Mouse (Mus musculus) MEL (cell line): Measurements from ENCODE around the gene Ppp1r27. TPM values are rescaled to one million over a fixed set of nuclear protein-coding genes. Genes with fewer than 3 reads are reported as not detected.

Experiments used
- DNase-seq: peaks from one replicate; pipeline ENCODE4 v3.0.0; 2011; ENCODE audit warnings: low read depth, low spot score
- H3K27ac ChIP-seq: 2 replicates; pipeline ENCODE4 v1.5.1; 2012; ENCODE audit warnings: low read depth, mild to moderate bottlenecking, control low read depth, low read length, moderate library complexity; ENCODE audit not compliant: control insufficient read depth
- H3K27me3 ChIP-seq, 2 experiments: fragments of 150-350 bp in 1 of 2; sonication (generic) in 1 of 2; 2 replicates each; pipeline ENCODE4 v1.6.1; 2012; ENCODE audit warnings: low read length in 2 of 2, mild to moderate bottlenecking in 2 of 2, improper control_type of control experiment in 1 of 2, moderate library complexity in 1 of 2; ENCODE audit not compliant: insufficient read depth in 2 of 2, control insufficient read depth in 1 of 2
- H3K36me3 ChIP-seq, 2 experiments: 2 replicates each; pipeline ENCODE4 v1.6.1; 2012 to 2014; ENCODE audit warnings: low read length in 2 of 2, improper control_type of control experiment in 1 of 2, inconsistent platforms in 1 of 2, mild to moderate bottlenecking in 1 of 2; ENCODE audit not compliant: insufficient read depth in 2 of 2, control insufficient read depth in 1 of 2
- H3K4me1 ChIP-seq, 2 experiments: fragments of 150-350 bp in 1 of 2; sonication (generic) in 1 of 2; 2 replicates each; pipeline ENCODE4 v1.6.1; 2012; ENCODE audit warnings: low read length in 2 of 2, improper control_type of control experiment in 1 of 2, mild to moderate bottlenecking in 1 of 2; ENCODE audit not compliant: insufficient read depth in 2 of 2, control insufficient read depth in 1 of 2
- H3K4me3 ChIP-seq, 2 experiments: fragments of 150-350 bp in 1 of 2; sonication (generic) in 1 of 2; 2 replicates each; pipeline ENCODE4 v1.5.1; 2012; ENCODE audit warnings: low read depth in 2 of 2, low read length in 2 of 2, mild to moderate bottlenecking in 2 of 2, moderate library complexity in 2 of 2, control low read depth in 1 of 2, improper control_type of control experiment in 1 of 2; ENCODE audit not compliant: control insufficient read depth in 1 of 2, insufficient read depth in 1 of 2
- H3K79me2 ChIP-seq: 2 replicates; pipeline ENCODE4 v1.6.1; 2012; ENCODE audit warnings: mild to moderate bottlenecking, low read length, moderate library complexity; ENCODE audit not compliant: control insufficient read depth, poor library complexity, insufficient read depth
- H3K9ac ChIP-seq: 2 replicates; pipeline ENCODE4 v1.6.1; 2012; ENCODE audit warnings: low read depth, mild to moderate bottlenecking, control low read depth, low read length, moderate library complexity; ENCODE audit not compliant: control insufficient read depth, poor library complexity, severe bottlenecking
- H3K9me3 ChIP-seq: fragments of 150-350 bp; sonication (generic); replicated peaks from 2 replicates; pipeline ENCODE4 v1.6.1; 2012; ENCODE audit warnings: mild to moderate bottlenecking, low read length, improper control_type of control experiment, moderate library complexity; ENCODE audit not compliant: insufficient read depth
- BHLHE40 ChIP-seq: IDR thresholded peaks from 2 replicates; pipeline ENCODE4 v1.6.1; 2012; ENCODE audit warnings: low read depth, mild to moderate bottlenecking, inconsistent platforms, low read length, improper control_type of control experiment, borderline replicate concordance
- CHD1 ChIP-seq: IDR thresholded peaks from 2 replicates; pipeline ENCODE4 v1.6.1; 2012; ENCODE audit warnings: low read depth, mild to moderate bottlenecking, inconsistent platforms, low read length, improper control_type of control experiment
- CTCF ChIP-seq, 3 experiments: IDR thresholded peaks in 2 of 3; conservative IDR thresholded peaks in 1 of 3; 2 replicates each; pipeline ENCODE4 v1.5.1; 2011 to 2012; ENCODE audit warnings: low read length in 3 of 3, low read depth in 2 of 3, mild to moderate bottlenecking in 2 of 3, improper control_type of control experiment in 1 of 3, inconsistent platforms in 1 of 3, mixed read lengths in 1 of 3, moderate library complexity in 1 of 3; ENCODE audit not compliant: control insufficient read depth in 1 of 3, insufficient read depth in 1 of 3, poor library complexity in 1 of 3, severe bottlenecking in 1 of 3
- EP300 ChIP-seq, 2 experiments: IDR thresholded peaks; 2 replicates each; pipeline ENCODE4 v1.6.1; 2011; ENCODE audit warnings: improper control_type of control experiment in 2 of 2, low read length in 2 of 2, low read depth in 1 of 2, mild to moderate bottlenecking in 1 of 2
- ETS1 ChIP-seq: IDR thresholded peaks from 2 replicates; pipeline ENCODE4 v1.6.1; 2012; ENCODE audit warnings: low read depth, mild to moderate bottlenecking, inconsistent platforms, low read length, improper control_type of control experiment, moderate library complexity
- HCFC1 ChIP-seq: IDR thresholded peaks from 2 replicates; pipeline ENCODE4 v1.6.1; 2012; ENCODE audit warnings: low read depth, mild to moderate bottlenecking, inconsistent platforms, low read length, improper control_type of control experiment, moderate library complexity
- JUND ChIP-seq: IDR thresholded peaks from 2 replicates; pipeline ENCODE4 v1.6.1; 2011; ENCODE audit warnings: low read depth, mild to moderate bottlenecking, improper control_type of control experiment, low read length
- KAT2A ChIP-seq: conservative IDR thresholded peaks from 2 replicates; pipeline ENCODE4 v1.6.1; 2012; ENCODE audit warnings: low read depth, low read length, improper control_type of control experiment, inconsistent platforms
- MAX ChIP-seq: IDR thresholded peaks from 2 replicates; pipeline ENCODE4 v1.6.1; 2011; ENCODE audit warnings: low read length, improper control_type of control experiment
- MAZ ChIP-seq: IDR thresholded peaks from 2 replicates; pipeline ENCODE4 v1.6.1; 2012; ENCODE audit warnings: low read depth, mild to moderate bottlenecking, inconsistent platforms, low read length, improper control_type of control experiment
- MXI1 ChIP-seq: IDR thresholded peaks from 2 replicates; pipeline ENCODE4 v1.6.1; 2011; ENCODE audit warnings: mild to moderate bottlenecking, low read depth, low read length, improper control_type of control experiment
- MYB ChIP-seq: IDR thresholded peaks from 2 replicates; pipeline ENCODE4 v1.6.1; 2011; ENCODE audit warnings: mild to moderate bottlenecking, low read depth, low read length, improper control_type of control experiment
- MYC ChIP-seq: IDR thresholded peaks from 2 replicates; pipeline ENCODE4 v1.6.1; 2011; ENCODE audit warnings: low read depth, mild to moderate bottlenecking, low read length, improper control_type of control experiment, moderate library complexity
- NELFE ChIP-seq: IDR thresholded peaks from 2 replicates; pipeline ENCODE4 v1.6.1; 2011; ENCODE audit warnings: low read depth, low read length, improper control_type of control experiment
- POLR2AphosphoS5 ChIP-seq: IDR thresholded peaks from 2 replicates; pipeline ENCODE4 v1.6.1; 2012; ENCODE audit warnings: low read depth, borderline replicate concordance, mild to moderate bottlenecking, inconsistent platforms, low read length, moderate library complexity, mixed read lengths
- RCOR1 ChIP-seq: IDR thresholded peaks from 2 replicates; pipeline ENCODE4 v1.6.1; 2012; ENCODE audit warnings: low read depth, mild to moderate bottlenecking, inconsistent platforms, low read length, improper control_type of control experiment
- TAL1 ChIP-seq: IDR thresholded peaks from 2 replicates; pipeline ENCODE4 v1.6.1; 2012; ENCODE audit warnings: mild to moderate bottlenecking, inconsistent platforms, low read length, moderate library complexity, mixed read lengths
- TBP ChIP-seq: IDR thresholded peaks from 2 replicates; pipeline ENCODE4 v1.8.0; 2011; ENCODE audit warnings: low read depth, low read length, improper control_type of control experiment
- UBTF ChIP-seq: IDR thresholded peaks from 2 replicates; pipeline ENCODE4 v1.6.1; 2012; ENCODE audit warnings: low read depth, mild to moderate bottlenecking, inconsistent platforms, low read length, improper control_type of control experiment, moderate library complexity, borderline replicate concordance; ENCODE audit not compliant: insufficient read depth
- USF2 ChIP-seq, 2 experiments: IDR thresholded peaks; 2 replicates each; pipeline ENCODE4 v1.6.1; 2011 to 2012; ENCODE audit warnings: improper control_type of control experiment in 2 of 2, low read length in 2 of 2, borderline replicate concordance in 1 of 2, inconsistent platforms in 1 of 2, low read depth in 1 of 2, mild to moderate bottlenecking in 1 of 2; ENCODE audit not compliant: insufficient read depth in 1 of 2
- ZC3H11A ChIP-seq: IDR thresholded peaks from 2 replicates; pipeline ENCODE4 v1.6.1; 2012; ENCODE audit warnings: low read depth, mild to moderate bottlenecking, inconsistent platforms, low read length, improper control_type of control experiment
- ZMIZ1 ChIP-seq: IDR thresholded peaks from 2 replicates; pipeline ENCODE4 v1.6.1; 2012; ENCODE audit warnings: low read depth, mild to moderate bottlenecking, inconsistent platforms, low read length, improper control_type of control experiment, moderate library complexity
- ZNF384 ChIP-seq: IDR thresholded peaks from 2 replicates; pipeline ENCODE4 v1.6.1; 2012; ENCODE audit warnings: low read depth, mild to moderate bottlenecking, inconsistent platforms, low read length, improper control_type of control experiment
- polyA plus RNA-seq, 2 experiments: library from polyadenylated mRNA; stranded (reverse) in 1 of 2; unstranded in 1 of 2; fragments of >175 nt in 1 of 2; fragments of >200 nt in 1 of 2; gene quantifications; 2 replicates each; pipeline versions ENCODE4 v1.2.1 to v1.2.4; 2012; ENCODE audit warnings: low replicate concordance in 2 of 2, low read depth in 1 of 2; ENCODE audit not compliant: insufficient read length in 2 of 2, insufficient read depth in 1 of 2, missing spikeins in 1 of 2
- total RNA-seq: library from RNA; depleted of rRNA; stranded (reverse); fragments of 300-350 nt; gene quantifications from 2 replicates; pipeline ENCODE4 v1.2.3, GENCODE M21; 2012

Gene Ppp1r27
- total and polyA plus RNA-seq, 3 experiments: not detected

DNA sequence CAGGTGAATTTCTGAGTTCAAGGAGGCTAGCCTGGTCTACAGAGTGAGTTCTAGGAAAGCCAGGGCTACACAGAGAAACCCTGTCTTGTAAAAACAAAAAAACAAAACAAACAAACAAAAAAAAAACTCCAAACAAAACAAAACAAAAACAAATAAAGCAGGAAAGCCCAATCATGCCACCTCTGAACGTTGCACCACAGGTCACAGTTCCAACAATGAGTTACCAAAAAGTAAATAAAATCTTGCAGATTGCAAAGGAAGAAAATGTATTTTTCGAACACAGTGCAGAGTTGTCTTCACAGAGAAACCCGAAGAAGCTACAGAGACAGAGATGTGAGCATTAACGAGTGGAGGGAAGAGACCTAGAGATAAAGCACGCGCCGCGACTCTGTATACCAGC is 28.4 kb downstream of the Ppp1r27 start:
- Histone ChIP-seq H3K36me3 (peaks cover 0 to 19% of the 10 kb centered on the region in 2 experiments; a peak in 2 of 4 replicates), H3K79me2 (no peaks in the 10 kb centered on the region), H3K27ac (no peak overlapping the region), H3K9me3 (no peaks in the 10 kb centered on the region), H3K9ac (no peak overlapping the region), H3K4me3 (no peak overlapping the region), H3K27me3 (no peaks in the 10 kb centered on the region), H3K4me1 (peaks cover 9 to 27% of the 10 kb centered on the region in 2 experiments)
- DNase-seq: no peak
- no peak for TF ChIP-seq ZNF384
- no peak for TF ChIP-seq TBP
- TF ChIP-seq ETS1: no peak
- TF ChIP-seq USF2 (IDR thresholded peaks at IDR 0.05; ENCODE audit: borderline replicate concordance in 1 of 2, insufficient read depth in 1 of 2, low read depth in 1 of 2, low read length in 2 of 2): no peak
- TF ChIP-seq UBTF: no peak
- TF ChIP-seq HCFC1: no peak
- no peak for TF ChIP-seq ZMIZ1
- no peak for TF ChIP-seq NELFE
- no peak for TF ChIP-seq POLR2AphosphoS5
- TF ChIP-seq TAL1: no peak
- TF ChIP-seq RCOR1: no peak
- no peak for TF ChIP-seq CTCF (IDR thresholded peaks at IDR 0.05 in 2 of 3, conservative IDR thresholded peaks at IDR 0.05 in 1 of 3; ENCODE audit: control insufficient read depth in 1 of 3, insufficient read depth in 1 of 3, low read depth in 2 of 3, low read length in 3 of 3, poor library complexity in 1 of 3, severe bottlenecking in 1 of 3)
- TF ChIP-seq CHD1: no peak
- no peak for TF ChIP-seq BHLHE40
- TF ChIP-seq MYB: no peak
- TF ChIP-seq EP300 (IDR thresholded peaks at IDR 0.05; ENCODE audit: low read depth in 1 of 2, low read length in 2 of 2): no peak
- TF ChIP-seq MAX: no peak
- TF ChIP-seq JUND: no peak
- no peak for TF ChIP-seq ZC3H11A
- TF ChIP-seq MYC: no peak

- Histone ChIP-seq H3K27ac (no peak overlapping the region), H3K9me3 (no peaks in the 10 kb centered on the region), H3K4me3 (no peak overlapping the region), H3K36me3 (peaks cover 0 to 9% of the 10 kb centered on the region in 2 experiments; a peak in 2 of 4 replicates), H3K79me2 (no peaks in the 10 kb centered on the region), H3K9ac (no peak overlapping the region), H3K27me3 (no peaks in the 10 kb centered on the region)
- DNase-seq: no peak
- no peak for TF ChIP-seq EP300 (IDR thresholded peaks at IDR 0.05; ENCODE audit: low read depth in 1 of 2, low read length in 2 of 2)
- no peak for TF ChIP-seq MXI1
- TF ChIP-seq MAZ: no peak
- TF ChIP-seq HCFC1: no peak
- TF ChIP-seq KAT2A: no peak
- no peak for TF ChIP-seq USF2 (IDR thresholded peaks at IDR 0.05; ENCODE audit: borderline replicate concordance in 1 of 2, insufficient read depth in 1 of 2, low read depth in 1 of 2, low read length in 2 of 2)
- no peak for TF ChIP-seq BHLHE40
- TF ChIP-seq, all 39 proteins: peak for 0
- H3K4me1 ChIP-seq: peaks cover 5 to 13% of the 10 kb centered on the region in 2 experiments
These were observed 29.9 kb downstream of the Ppp1r27 start for GRCm38 (mm10) chr11:120520967-120521540.
